Mouse (Mus musculus): ENCODE data around the gene Sox5. TPM values are rescaled to one million over a fixed set of nuclear protein-coding genes. Genes with fewer than 3 reads are reported as not detected.

Sox5 gene
- polyA plus RNA-seq, 1 experiment from 2014 or later, result 25.5 TPM

DNA sequence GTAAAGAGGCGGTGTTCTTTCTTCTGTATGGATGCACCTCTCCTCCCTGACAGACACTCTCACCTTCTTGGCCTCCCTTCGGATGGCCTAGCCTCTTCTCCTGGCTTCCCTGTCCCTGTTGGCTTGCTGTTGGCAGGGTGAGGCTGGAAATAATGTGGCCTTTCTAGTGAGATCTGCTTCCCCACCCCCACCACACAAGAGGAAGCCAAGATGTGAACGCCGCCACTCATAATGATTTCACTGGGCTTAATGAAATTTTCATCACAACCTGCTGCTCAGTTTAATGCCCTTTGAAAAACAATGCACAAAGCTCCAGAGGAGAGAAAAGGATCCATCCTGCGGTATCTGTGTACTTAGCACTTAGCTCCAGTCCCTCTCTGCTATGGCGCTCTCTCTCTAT lies 670.2 kb downstream of the Sox5 start:
- H3K4me2 ChIP-seq, result no peak overlapping the region
- 88% methylated on average over 6 of the region's 6 CpGs for WGBS
- ATAC-seq (ENCODE audit: insufficient read depth, low FRiP score, low read depth), result no peak

DNA sequence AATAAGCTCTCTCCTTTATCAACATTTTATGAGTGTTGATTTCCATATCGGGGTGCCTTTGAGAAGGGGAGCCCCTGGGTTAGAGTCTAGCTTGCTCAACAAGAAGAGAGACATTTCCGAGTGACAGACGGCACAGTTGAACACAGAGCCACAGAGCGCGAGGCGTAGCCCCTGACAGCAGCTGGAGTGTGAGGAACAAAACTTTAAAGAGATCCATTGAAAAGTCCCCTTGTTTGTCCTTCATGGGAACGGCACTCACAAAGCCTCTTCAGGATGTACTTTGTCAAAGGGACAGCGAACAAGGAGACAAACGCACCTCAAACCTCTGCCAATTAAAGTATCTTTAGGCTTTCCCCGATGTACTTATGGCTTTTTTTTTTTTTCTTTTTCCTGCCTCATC lies 674.9 kb downstream of the Sox5 start:
- Histone ChIP-seq H3K4me1 (no peaks in the 10 kb centered on the region), H3K36me3 (no peaks in the 10 kb centered on the region), H3K27me3 (replicated peaks) (no peaks in the 10 kb centered on the region), H3K4me2 (no peak overlapping the region), H3K9ac (no peak overlapping the region), H3K9me3 (no peaks in the 10 kb centered on the region), H3K27ac (no peak overlapping the region), H3K4me3 (replicated peaks) (no peak overlapping the region)
- 62% methylated on average over 10 of the region's 10 CpGs for WGBS
- ATAC-seq (ENCODE audit: insufficient read depth, low FRiP score, low read depth), result no peak

More for the DNA sequence above, 670.2 kb downstream of the Sox5 start:
- no peaks in the 10 kb centered on the region for H3K27me3 ChIP-seq (replicated peaks)
- no peak overlapping the region for H3K9ac ChIP-seq
- H3K9me3 ChIP-seq, result no peaks in the 10 kb centered on the region
- H3K27ac ChIP-seq, result no peak overlapping the region
- no peaks in the 10 kb centered on the region for H3K4me1 ChIP-seq
- no peak overlapping the region for H3K4me3 ChIP-seq (replicated peaks)
- no peaks in the 10 kb centered on the region for H3K36me3 ChIP-seq

- no peaks in the 10 kb centered on the region for H3K36me3 ChIP-seq
Observed at GRCm38 (mm10) chr6:144105645-144106044, 676.1 kb downstream of the Sox5 start.

DNA sequence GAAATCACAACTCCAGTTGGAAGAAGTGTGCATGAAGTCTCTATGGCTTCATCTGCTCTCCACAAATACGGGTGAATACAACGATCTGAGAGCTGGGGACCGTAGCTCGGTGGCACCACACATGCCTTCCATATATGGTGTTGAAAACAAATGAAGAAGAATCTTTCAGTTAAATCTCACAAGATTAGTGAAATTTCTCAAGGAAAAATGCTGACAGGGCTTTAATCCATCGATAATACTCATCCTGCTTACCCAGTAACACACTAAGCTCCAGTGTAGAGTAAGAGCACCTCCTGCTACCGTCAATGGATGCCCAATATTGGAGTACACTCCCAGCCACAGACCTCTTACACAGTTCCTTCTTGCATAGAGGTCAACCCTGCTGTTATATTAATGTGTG lies 678.2 kb downstream of the Sox5 start:
- Histone ChIP-seq H3K36me3 (no peaks in the 10 kb centered on the region), H3K4me1 (no peaks in the 10 kb centered on the region), H3K27ac (no peak overlapping the region), H3K9me3 (no peaks in the 10 kb centered on the region), H3K4me3 (replicated peaks) (no peak overlapping the region), H3K9ac (no peak overlapping the region), H3K27me3 (replicated peaks) (no peaks in the 10 kb centered on the region), H3K4me2 (no peak overlapping the region)
- 85% methylated on average over 6 of the region's 6 CpGs for WGBS
- ATAC-seq (ENCODE audit: insufficient read depth, low FRiP score, low read depth), result no peak

More at GRCm38 (mm10) chr6:144105645-144106044, 676.1 kb downstream of the Sox5 start:
- Histone ChIP-seq H3K9ac (no peak overlapping the region), H3K4me1 (no peaks in the 10 kb centered on the region), H3K4me2 (no peak overlapping the region), H3K4me3 (replicated peaks) (no peak overlapping the region), H3K9me3 (no peaks in the 10 kb centered on the region), H3K27me3 (replicated peaks) (no peaks in the 10 kb centered on the region), H3K27ac (no peak overlapping the region)
- 86% methylated on average over 12 of the region's 12 CpGs for WGBS
- no peak for ATAC-seq (ENCODE audit: insufficient read depth, low FRiP score, low read depth)

- WGBS, result 75% methylated on average over 1 of the region's 1 CpGs
- Histone ChIP-seq H3K9ac (no peak overlapping the region), H3K36me3 (no peaks in the 10 kb centered on the region), H3K27ac (no peak overlapping the region), H3K9me3 (no peaks in the 10 kb centered on the region), H3K4me1 (no peaks in the 10 kb centered on the region), H3K4me3 (replicated peaks) (no peak overlapping the region), H3K27me3 (replicated peaks) (no peaks in the 10 kb centered on the region), H3K4me2 (no peak overlapping the region)
- no peak for ATAC-seq (ENCODE audit: insufficient read depth, low FRiP score, low read depth)
Observed at GRCm38 (mm10) chr6:144100852-144101251, 680.9 kb downstream of the Sox5 start.

DNA sequence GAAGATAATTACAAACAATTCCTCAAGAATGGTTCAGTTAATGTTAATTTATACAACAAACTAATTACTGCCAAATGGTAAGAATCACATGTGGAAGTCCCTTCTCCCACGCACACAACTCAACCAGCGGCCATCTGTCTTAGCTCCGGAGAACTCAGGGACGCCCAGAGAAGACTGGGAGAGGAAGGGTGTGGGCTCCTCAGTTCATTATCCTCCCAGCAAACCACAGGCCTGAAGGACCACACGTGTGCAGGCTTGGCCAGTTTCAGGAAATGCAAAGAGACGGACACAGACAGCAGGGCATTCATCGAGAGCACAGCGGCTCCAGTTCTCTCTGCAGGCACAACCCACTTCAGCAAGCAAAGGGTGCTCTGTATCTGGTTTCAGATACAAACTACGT lies 683.7 kb downstream of the Sox5 start:
- Histone ChIP-seq H3K9me3 (no peaks in the 10 kb centered on the region), H3K4me3 (replicated peaks) (no peak overlapping the region), H3K27me3 (replicated peaks) (no peaks in the 10 kb centered on the region), H3K36me3 (no peaks in the 10 kb centered on the region), H3K4me2 (no peak overlapping the region; the same call in 1 of the 2 replicates), H3K27ac (no peak overlapping the region), H3K9ac (no peak overlapping the region), H3K4me1 (no peaks in the 10 kb centered on the region)
- no peak for ATAC-seq (ENCODE audit: insufficient read depth, low FRiP score, low read depth)
- WGBS, result 36% methylated on average over 9 of the region's 9 CpGs

DNA sequence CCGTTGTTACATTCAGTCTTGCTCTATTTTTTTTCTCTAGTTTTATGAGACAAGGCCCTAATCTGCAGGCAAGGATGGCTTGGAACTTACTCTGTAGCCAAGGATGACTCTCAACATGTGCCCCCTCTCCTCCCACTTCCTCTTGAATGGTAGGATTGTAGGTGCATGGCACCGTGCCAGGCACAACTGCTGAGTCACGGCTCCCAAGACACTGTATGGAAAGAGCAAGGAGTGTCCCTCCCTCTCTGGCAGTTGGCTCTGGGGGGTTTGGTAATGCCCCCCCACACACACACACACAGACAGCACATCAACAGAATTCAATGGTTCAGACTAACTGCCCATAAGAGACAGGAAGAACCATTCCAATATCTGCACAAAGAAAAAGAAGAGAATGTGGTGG lies 693.5 kb downstream of the Sox5 start:
- Histone ChIP-seq H3K27ac (no peak overlapping the region), H3K9me3 (no peaks in the 10 kb centered on the region), H3K4me1 (no peaks in the 10 kb centered on the region), H3K27me3 (replicated peaks) (no peaks in the 10 kb centered on the region), H3K36me3 (no peaks in the 10 kb centered on the region), H3K4me3 (replicated peaks) (no peak overlapping the region), H3K9ac (no peak overlapping the region), H3K4me2 (no peak overlapping the region)
- no peak for ATAC-seq (ENCODE audit: insufficient read depth, low FRiP score, low read depth)
- WGBS, result 60% methylated on average over 3 of the region's 3 CpGs

GRCm38 (mm10) chr6:144086096-144086810 lies 695.5 kb downstream of the Sox5 start:
- no peak overlapping the region for H3K27ac ChIP-seq
- no peak overlapping the region for H3K9ac ChIP-seq
- ATAC-seq (ENCODE audit: insufficient read depth, low FRiP score, low read depth), result no peak
- H3K36me3 ChIP-seq, result no peaks in the 10 kb centered on the region
- no peaks in the 10 kb centered on the region for H3K27me3 ChIP-seq (replicated peaks)
- H3K9me3 ChIP-seq, result no peaks in the 10 kb centered on the region
- 59% methylated on average over 1 of the region's 1 CpGs for WGBS
- H3K4me2 ChIP-seq, result no peak overlapping the region
- no peak overlapping the region for H3K4me3 ChIP-seq (replicated peaks)
- H3K4me1 ChIP-seq, result no peaks in the 10 kb centered on the region

DNA sequence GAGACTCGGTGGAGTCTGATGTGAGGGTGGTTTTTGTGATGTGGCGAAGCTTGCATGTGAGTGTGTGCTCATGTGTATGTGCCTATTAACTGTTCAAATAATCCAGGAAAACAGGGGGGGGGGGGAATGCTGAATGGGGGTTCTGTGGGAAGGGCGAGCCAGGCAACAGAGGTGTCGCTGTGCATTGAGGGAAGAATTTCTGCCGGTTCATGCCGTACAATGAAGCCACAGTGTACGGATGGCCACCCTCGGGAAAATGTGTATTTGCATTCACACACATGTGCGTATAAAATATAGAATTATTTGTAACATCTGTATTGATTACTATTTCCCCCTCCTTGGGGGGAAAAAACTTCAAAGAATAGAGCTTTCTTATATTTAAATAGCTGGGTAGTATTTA lies 699.5 kb downstream of the Sox5 start:
- Histone ChIP-seq H3K9me3 (no peaks in the 10 kb centered on the region), H3K9ac (no peak overlapping the region), H3K27me3 (replicated peaks) (no peaks in the 10 kb centered on the region), H3K4me2 (no peak overlapping the region), H3K4me3 (replicated peaks) (no peak overlapping the region), H3K36me3 (no peaks in the 10 kb centered on the region), H3K27ac (no peak overlapping the region), H3K4me1 (no peaks in the 10 kb centered on the region)
- 90% methylated on average over 9 of the region's 9 CpGs for WGBS
- no peak for ATAC-seq (ENCODE audit: insufficient read depth, low FRiP score, low read depth)

- WGBS, result 90% methylated on average over 7 of the region's 7 CpGs
- no peak overlapping the region for H3K27ac ChIP-seq
- H3K27me3 ChIP-seq (replicated peaks), result no peaks in the 10 kb centered on the region
- no peaks in the 10 kb centered on the region for H3K36me3 ChIP-seq
- no peak overlapping the region for H3K4me3 ChIP-seq (replicated peaks)
- peaks cover 7% of the 10 kb centered on the region; the same call in 1 of the 2 replicates for H3K4me1 ChIP-seq
- H3K4me2 ChIP-seq, result no peak overlapping the region
- no peaks in the 10 kb centered on the region for H3K9me3 ChIP-seq
- no peak overlapping the region for H3K9ac ChIP-seq
- ATAC-seq (ENCODE audit: insufficient read depth, low FRiP score, low read depth), result no peak
Observed at GRCm38 (mm10) chr6:144077826-144078225, 704.0 kb downstream of the Sox5 start.

GRCm38 (mm10) chr6:144076376-144076775 lies 705.4 kb downstream of the Sox5 start:
- H3K9ac ChIP-seq, result no peak overlapping the region
- H3K9me3 ChIP-seq, result no peaks in the 10 kb centered on the region
- no peaks in the 10 kb centered on the region for H3K27me3 ChIP-seq (replicated peaks)
- no peak overlapping the region for H3K4me3 ChIP-seq (replicated peaks)
- WGBS, result 89% methylated on average over 4 of the region's 4 CpGs
- H3K27ac ChIP-seq, result no peak overlapping the region
- H3K36me3 ChIP-seq, result no peaks in the 10 kb centered on the region
- ATAC-seq (ENCODE audit: insufficient read depth, low FRiP score, low read depth), result no peak
- peaks cover 7% of the 10 kb centered on the region; the same call in 1 of the 2 replicates for H3K4me1 ChIP-seq
- no peak overlapping the region for H3K4me2 ChIP-seq

- no peak overlapping the region for H3K4me2 ChIP-seq
- WGBS, result 72% methylated on average over 12 of the region's 12 CpGs
Observed at GRCm38 (mm10) chr6:144075327-144075941, 706.3 kb downstream of the Sox5 start.

More at GRCm38 (mm10) chr6:144075327-144075941, 706.3 kb downstream of the Sox5 start:
- Histone ChIP-seq H3K27ac (no peak overlapping the region), H3K36me3 (no peaks in the 10 kb centered on the region), H3K4me3 (replicated peaks) (no peak overlapping the region), H3K9ac (no peak overlapping the region), H3K4me1 (peaks cover 7% of the 10 kb centered on the region; the same call in 1 of the 2 replicates), H3K9me3 (no peaks in the 10 kb centered on the region), H3K27me3 (replicated peaks) (no peaks in the 10 kb centered on the region)
- no peak for ATAC-seq (ENCODE audit: insufficient read depth, low FRiP score, low read depth)

Measured in stomach, embryonic 15.5 days (tissue).